1 mouse cellular context compared by ENCODE assay signal in genomic region chr11:34343742-34344307, GRCm38 (mm10).
TF ChIP-seq lines count a peak whose summit lies in the region.

No protein-coding gene starts in this region.

TF ChIP-seq in CH12.LX, 34 proteins besides CTCF, POLR2A, EP300 and RAD21 (continued from another document):
- peak; percentile 88 for TF ChIP-seq CHD2 (IDR thresholded peaks at IDR 0.05; ENCODE audit: low read length)
- no peak for TF ChIP-seq TBP (conservative IDR thresholded peaks at IDR 0.05; ENCODE audit: low read depth, low read length)
- peak; percentile 70; the same call in 1 of the 2 replicates for TF ChIP-seq SIN3A (IDR thresholded peaks at IDR 0.05; ENCODE audit: low read length)
- peak; percentile 76 for TF ChIP-seq BHLHE40 (IDR thresholded peaks at IDR 0.05; ENCODE audit: low read depth, low read length)
- TF ChIP-seq ELF1 (IDR thresholded peaks at IDR 0.05; ENCODE audit: low read depth, low read length), result peak; percentile 79
- no peak for TF ChIP-seq ZC3H11A (IDR thresholded peaks at IDR 0.05; ENCODE audit: low read depth, low read length)
- TF ChIP-seq HCFC1 (IDR thresholded peaks at IDR 0.05; ENCODE audit: low read depth, low read length), result peak; percentile 39; the same call in 1 of the 2 replicates
- TF ChIP-seq MEF2A (IDR thresholded peaks at IDR 0.05; ENCODE audit: borderline replicate concordance, low read depth, low read length), result peak; percentile 99
- TF ChIP-seq ZKSCAN1 (IDR thresholded peaks at IDR 0.05; ENCODE audit: borderline replicate concordance, low read depth, low read length), result no peak
- TF ChIP-seq IRF4 (IDR thresholded peaks at IDR 0.05; ENCODE audit: low read depth, low read length), result peak; percentile 82
- no peak for TF ChIP-seq PAX5 (IDR thresholded peaks at IDR 0.05; ENCODE audit: low read length)
- TF ChIP-seq NRF1 (IDR thresholded peaks at IDR 0.05; ENCODE audit: low read depth, low read length), result 0 out of 2 replicates have a peak, but pooled peaks have one; percentile 27
- no peak for TF ChIP-seq SMC3 (IDR thresholded peaks at IDR 0.05; ENCODE audit: low read depth, low read length)
- TF ChIP-seq ZMIZ1 (IDR thresholded peaks at IDR 0.05; ENCODE audit: low read depth, low read length), result 0 out of 2 replicates have a peak, but pooled peaks have one; percentile 39
- TF ChIP-seq MAFK (IDR thresholded peaks at IDR 0.05; ENCODE audit: insufficient replicate concordance, low read length), result 0 out of 2 replicates have a peak, but pooled peaks have one; percentile 49
- TF ChIP-seq NELFE (IDR thresholded peaks at IDR 0.05; ENCODE audit: low read depth, low read length), result no peak
- peak; percentile 53; the same call in 1 of the 2 replicates for TF ChIP-seq MYC (IDR thresholded peaks at IDR 0.05; ENCODE audit: low read depth, low read length)
- no peak for TF ChIP-seq UBTF (IDR thresholded peaks at IDR 0.05; ENCODE audit: low read depth, low read length)
- TF ChIP-seq GABPA (IDR thresholded peaks at IDR 0.05; ENCODE audit: insufficient replicate concordance, low read depth, low read length), result no peak
